Mouse (Mus musculus): ENCODE measurements at regions not wholly inside any gene's neighbourhood (a gene's known extent, or its start where the extent isn't known, plus 50 kb on each side); places are given as distances from the start of the nearest gene placed in this dataset.

- Histone ChIP-seq H3K9ac (ENCODE audit: low read depth, low read length, severe bottlenecking) (no peak overlapping the region), H3K9me3 (ENCODE audit: control insufficient read depth, low read length) (no peaks in the 10 kb centered on the region), H3K4me3 (replicated peaks; ENCODE audit: low read length) (no peak overlapping the region), H3K27me3 (ENCODE audit: control insufficient read depth, insufficient read depth, low read length) (no peaks in the 10 kb centered on the region), H3K36me3 (ENCODE audit: control insufficient read depth, insufficient read depth, low read length) (no peaks in the 10 kb centered on the region), H3K4me2 (replicated peaks; ENCODE audit: low read depth, low read length, severe bottlenecking) (no peak overlapping the region), H3K4me1 (ENCODE audit: control insufficient read depth, insufficient read depth, low read length) (no peaks in the 10 kb centered on the region), H3K27ac (replicated peaks; ENCODE audit: low read depth, low read length) (no peak overlapping the region)
- no peak for DNase-seq (ENCODE audit: low spot score)
- no peak for ATAC-seq (ENCODE audit: low FRiP score, low read depth)
- 73% methylated on average over 3 of the region's 3 CpGs for WGBS
- no peak for TF ChIP-seq POLR2A (IDR thresholded peaks at IDR 0.05; ENCODE audit: borderline replicate concordance, extremely low read depth, insufficient read depth, insufficient read length)
These were observed 56.2 kb upstream of the Larp1 start for GRCm38 (mm10) chr11:57952619-57953018.

- no peak for TF ChIP-seq POLR2A (IDR thresholded peaks at IDR 0.05; ENCODE audit: borderline replicate concordance, extremely low read depth, insufficient read depth, insufficient read length)
- ATAC-seq (ENCODE audit: low FRiP score, low read depth) (no peak), DNase-seq (ENCODE audit: low spot score) (no peak)
- Histone ChIP-seq H3K27ac (replicated peaks; ENCODE audit: low read depth, low read length) (no peak overlapping the region), H3K9me3 (ENCODE audit: control insufficient read depth, low read length) (no peaks in the 10 kb centered on the region), H3K4me2 (replicated peaks; ENCODE audit: low read depth, low read length, severe bottlenecking) (no peak overlapping the region), H3K27me3 (ENCODE audit: control insufficient read depth, insufficient read depth, low read length) (no peaks in the 10 kb centered on the region), H3K36me3 (ENCODE audit: control insufficient read depth, insufficient read depth, low read length) (no peaks in the 10 kb centered on the region), H3K4me1 (ENCODE audit: control insufficient read depth, insufficient read depth, low read length) (no peaks in the 10 kb centered on the region), H3K4me3 (replicated peaks; ENCODE audit: low read length) (no peak overlapping the region), H3K9ac (ENCODE audit: low read depth, low read length, severe bottlenecking) (no peak overlapping the region)
- WGBS = 79% methylated on average over 20 of the region's 20 CpGs
These were observed 57.1 kb upstream of the Larp1 start for GRCm38 (mm10) chr11:57951541-57952326.

GRCm38 (mm10) chr11:57950989-57951388 is 57.9 kb upstream of the Larp1 start:
- WGBS = 6% methylated on average over 4 of the region's 4 CpGs
- no peak for TF ChIP-seq POLR2A (IDR thresholded peaks at IDR 0.05; ENCODE audit: borderline replicate concordance, extremely low read depth, insufficient read depth, insufficient read length)
- no peaks in the 10 kb centered on the region for H3K4me1 ChIP-seq (ENCODE audit: control insufficient read depth, insufficient read depth, low read length)
- H3K9ac ChIP-seq (ENCODE audit: low read depth, low read length, severe bottlenecking) = no peak overlapping the region
- H3K4me3 ChIP-seq (replicated peaks; ENCODE audit: low read length) = no peak overlapping the region
- no peak overlapping the region for H3K4me2 ChIP-seq (replicated peaks; ENCODE audit: low read depth, low read length, severe bottlenecking)
- no peaks in the 10 kb centered on the region for H3K9me3 ChIP-seq (ENCODE audit: control insufficient read depth, low read length)
- H3K27me3 ChIP-seq (ENCODE audit: control insufficient read depth, insufficient read depth, low read length) = no peaks in the 10 kb centered on the region
- no peak for ATAC-seq (ENCODE audit: low FRiP score, low read depth)
- DNase-seq (ENCODE audit: low spot score) = peak; percentile 62
- no peak overlapping the region for H3K27ac ChIP-seq (replicated peaks; ENCODE audit: low read depth, low read length)
- H3K36me3 ChIP-seq (ENCODE audit: control insufficient read depth, insufficient read depth, low read length) = no peaks in the 10 kb centered on the region

- Histone ChIP-seq H3K4me3 (replicated peaks; ENCODE audit: low read length) (no peak overlapping the region), H3K36me3 (ENCODE audit: control insufficient read depth, insufficient read depth, low read length) (no peaks in the 10 kb centered on the region), H3K9me3 (ENCODE audit: control insufficient read depth, low read length) (no peaks in the 10 kb centered on the region), H3K9ac (ENCODE audit: low read depth, low read length, severe bottlenecking) (no peak overlapping the region), H3K4me2 (replicated peaks; ENCODE audit: low read depth, low read length, severe bottlenecking) (no peak overlapping the region), H3K27me3 (ENCODE audit: control insufficient read depth, insufficient read depth, low read length) (no peaks in the 10 kb centered on the region), H3K4me1 (ENCODE audit: control insufficient read depth, insufficient read depth, low read length) (no peaks in the 10 kb centered on the region), H3K27ac (replicated peaks; ENCODE audit: low read depth, low read length) (no peak overlapping the region)
- WGBS = 63% methylated on average over 9 of the region's 9 CpGs
- TF ChIP-seq POLR2A (IDR thresholded peaks at IDR 0.05; ENCODE audit: borderline replicate concordance, extremely low read depth, insufficient read depth, insufficient read length) = no peak
- DNase-seq (ENCODE audit: low spot score) (no peak), ATAC-seq (ENCODE audit: low FRiP score, low read depth) (no peak)
These were observed 59.8 kb upstream of the Larp1 start for GRCm38 (mm10) chr11:57949067-57949466.

- Histone ChIP-seq H3K9me3 (ENCODE audit: control insufficient read depth, low read length) (no peaks in the 10 kb centered on the region), H3K4me2 (replicated peaks; ENCODE audit: low read depth, low read length, severe bottlenecking) (no peak overlapping the region), H3K9ac (ENCODE audit: low read depth, low read length, severe bottlenecking) (no peak overlapping the region), H3K36me3 (ENCODE audit: control insufficient read depth, insufficient read depth, low read length) (no peaks in the 10 kb centered on the region), H3K27ac (replicated peaks; ENCODE audit: low read depth, low read length) (no peak overlapping the region), H3K4me1 (ENCODE audit: control insufficient read depth, insufficient read depth, low read length) (no peaks in the 10 kb centered on the region), H3K27me3 (ENCODE audit: control insufficient read depth, insufficient read depth, low read length) (no peaks in the 10 kb centered on the region), H3K4me3 (replicated peaks; ENCODE audit: low read length) (no peak overlapping the region)
- ATAC-seq (ENCODE audit: low FRiP score, low read depth) = no peak
- DNase-seq (ENCODE audit: low spot score) = no peak
- 89% methylated on average over 4 of the region's 4 CpGs for WGBS
- no peak for TF ChIP-seq POLR2A (IDR thresholded peaks at IDR 0.05; ENCODE audit: borderline replicate concordance, extremely low read depth, insufficient read depth, insufficient read length)
These were observed 61.5 kb upstream of the Larp1 start for GRCm38 (mm10) chr11:57947347-57947746.
